Mouse (Mus musculus) liver, adult 2 months (tissue): ENCODE results near the gene Gm43552. TPM values are rescaled to one million over a fixed set of nuclear protein-coding genes. Genes with fewer than 3 reads are reported as not detected.

Source experiments
- DNase-seq: peaks from one replicate; pipeline ENCODE4 v3.0.0-alpha.2; 2011; ENCODE audit warnings: low read depth, low spot score; ENCODE audit errors: extremely low read depth
- H3K27ac ChIP-seq: fragments of 200-500 bp; replicated peaks from 2 replicates; pipeline ENCODE4 v1.5.1; 2012; ENCODE audit warnings: low read depth, mild to moderate bottlenecking, control low read depth, inconsistent platforms, low read length; ENCODE audit not compliant: insufficient read depth
- H3K27me3 ChIP-seq: fragments of 200-500 bp; 2 replicates; pipeline ENCODE4 v1.6.1; 2012; ENCODE audit warnings: mild to moderate bottlenecking, moderate library complexity, low read length, inconsistent platforms; ENCODE audit not compliant: control insufficient read depth, insufficient read depth
- H3K36me3 ChIP-seq: fragments of 200-500 bp; 2 replicates; pipeline ENCODE4 v1.6.1; 2012; ENCODE audit warnings: low read length, inconsistent platforms; ENCODE audit not compliant: control insufficient read depth, insufficient read depth
- H3K4me1 ChIP-seq: fragments of 200-500 bp; 2 replicates; pipeline ENCODE4 v1.6.1; 2011; ENCODE audit warnings: low read length; ENCODE audit not compliant: control insufficient read depth, insufficient read depth
- H3K4me3 ChIP-seq: fragments of 200-500 bp; 2 replicates; pipeline ENCODE4 v1.5.1; 2011; ENCODE audit warnings: low read depth, mild to moderate bottlenecking, control low read depth, low read length, moderate library complexity; ENCODE audit not compliant: insufficient read depth
- H3K79me2 ChIP-seq: fragments of 200-500 bp; 2 replicates; pipeline ENCODE4 v1.6.1; 2012; ENCODE audit warnings: inconsistent platforms, mild to moderate bottlenecking, low read length, moderate library complexity; ENCODE audit not compliant: control insufficient read depth, insufficient read depth
- H3K9ac ChIP-seq: fragments of 200-500 bp; 2 replicates; pipeline ENCODE4 v1.6.1; 2012; ENCODE audit warnings: low read depth, mild to moderate bottlenecking, control low read depth, inconsistent platforms, low read length
- CTCF ChIP-seq: fragments of 200-500 bp; IDR thresholded peaks from 2 replicates; pipeline ENCODE4 v1.5.1; 2011; ENCODE audit warnings: low read depth, low read length, control low read depth
- POLR2A ChIP-seq: fragments of 200-500 bp; IDR thresholded peaks from 2 replicates; pipeline ENCODE4 v1.6.1; 2011; ENCODE audit warnings: low read length, control low read depth; ENCODE audit not compliant: insufficient read depth; ENCODE audit errors: extremely low read depth
- WGBS: fragments of 180-500 bp; shearing (Covaris S2); methylation state at CpG from one replicate; pipeline ENCODE4 v1.1.7; 2018; 5-methylcytosine and 5-hydroxymethylcytosine counted together
- polyA plus RNA-seq: library from polyadenylated mRNA; depleted of rRNA; stranded (reverse); fragments of >200 nt; gene quantifications from 2 replicates; pipeline ENCODE4 v1.2.3, GENCODE M21; 2012; rRNA removed
- total RNA-seq: library from RNA; depleted of rRNA; stranded (reverse); fragments of >200 nt; gene quantifications from 2 replicates; pipeline ENCODE4 v1.2.3, GENCODE M21; 2014; rRNA removed

Gm43552 gene
- total and polyA plus RNA-seq, 2 experiments: 14.5 TPM; not detected in 1

DNA sequence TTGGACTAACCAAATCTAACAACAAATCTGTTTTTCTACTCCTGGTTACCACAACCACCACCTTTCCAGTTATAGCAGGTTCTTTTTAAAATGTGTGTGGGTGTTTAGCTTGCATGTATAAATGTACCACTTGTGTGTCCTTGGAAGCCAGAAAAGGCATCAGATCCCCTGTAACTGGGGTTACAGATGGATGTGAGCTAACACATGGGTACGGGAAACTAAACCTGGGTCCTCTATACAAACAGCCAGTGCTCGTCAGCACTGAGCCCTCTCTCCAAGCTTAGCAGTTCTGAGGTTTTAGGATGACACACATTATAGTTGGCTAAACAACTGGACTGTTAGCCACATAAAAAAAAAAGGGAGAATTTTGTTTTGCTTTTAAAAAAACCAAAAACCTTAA lies 106.9 kb downstream of the Gm43552 start:
- no peak overlapping the region for H3K27ac ChIP-seq
- no peak overlapping the region for H3K9ac ChIP-seq
- no peak for DNase-seq
- no peak for TF ChIP-seq POLR2A
- TF ChIP-seq CTCF: no peak
- peaks cover 8% of the 10 kb centered on the region for H3K4me1 ChIP-seq
- H3K4me3 ChIP-seq: no peak overlapping the region
- H3K27me3 ChIP-seq: no peaks in the 10 kb centered on the region
- 87% methylated on average over 2 of the region's 2 CpGs for WGBS
- peaks cover 34% of the 10 kb centered on the region for H3K36me3 ChIP-seq
- H3K79me2 ChIP-seq: peaks cover 3% of the 10 kb centered on the region; the same call in 1 of the 2 replicates

Other genes with a start within 250 kb of the Gm43552 start
- 16.5 and 19.3 TPM in 2 replicates for gene Rfc1, start 157.2 kb downstream of the Gm43552 start, total RNA-seq
- gene Rfc1, start 157.2 kb downstream of the Gm43552 start, polyA plus RNA-seq: 3.7 and 4.6 TPM in 2 replicates
- 40.2 and 49.9 TPM in 2 replicates for gene Klb, start 144.5 kb downstream of the Gm43552 start, total RNA-seq
- 16.7 and 17.7 TPM in 2 replicates for gene Klb, start 144.5 kb downstream of the Gm43552 start, polyA plus RNA-seq
- 423 and 451 TPM in 2 replicates for gene Rpl9, start 101.4 kb downstream of the Gm43552 start, total RNA-seq
- 91.1 and 95.8 TPM in 2 replicates for gene Rpl9, start 101.4 kb downstream of the Gm43552 start, polyA plus RNA-seq
- 25.0 and 30.8 TPM in 2 replicates for gene Lias, start 101.3 kb downstream of the Gm43552 start, total RNA-seq
- 11.1 and 13.3 TPM in 2 replicates for gene Lias, start 101.3 kb downstream of the Gm43552 start, polyA plus RNA-seq
- 118 and 169 TPM in 2 replicates for gene Ugdh, start 56.9 kb downstream of the Gm43552 start, total RNA-seq
- 43.3 and 43.7 TPM in 2 replicates for gene Ugdh, start 56.9 kb downstream of the Gm43552 start, polyA plus RNA-seq
- 60.5 and 66.9 TPM in 2 replicates for gene Smim14, start 44.4 kb upstream of the Gm43552 start, total RNA-seq
- 66.6 and 72.3 TPM in 2 replicates for gene Smim14, start 44.4 kb upstream of the Gm43552 start, polyA plus RNA-seq
- 14.0 and 16.2 TPM in 2 replicates for gene Ube2k, start 44.4 kb upstream of the Gm43552 start, total RNA-seq
- 19.0 and 20.7 TPM in 2 replicates for gene Ube2k, start 44.4 kb upstream of the Gm43552 start, polyA plus RNA-seq
- gene Pds5a, start 205.4 kb upstream of the Gm43552 start, total RNA-seq: 64.4 and 69.5 TPM in 2 replicates
- gene Pds5a, start 205.4 kb upstream of the Gm43552 start, polyA plus RNA-seq: 6.7 and 8.2 TPM in 2 replicates